Mouse (Mus musculus): ENCODE measurements around the gene Gnptab. TPM values are rescaled to one million over a fixed set of nuclear protein-coding genes. Genes with fewer than 3 reads are reported as not detected.

Gnptab gene
- polyA plus RNA-seq (2014; fragmentation: Nextera tagmentation; extraction: Ambion mirVana): 10.1 and 11.4 TPM in 2 replicates

DNA sequence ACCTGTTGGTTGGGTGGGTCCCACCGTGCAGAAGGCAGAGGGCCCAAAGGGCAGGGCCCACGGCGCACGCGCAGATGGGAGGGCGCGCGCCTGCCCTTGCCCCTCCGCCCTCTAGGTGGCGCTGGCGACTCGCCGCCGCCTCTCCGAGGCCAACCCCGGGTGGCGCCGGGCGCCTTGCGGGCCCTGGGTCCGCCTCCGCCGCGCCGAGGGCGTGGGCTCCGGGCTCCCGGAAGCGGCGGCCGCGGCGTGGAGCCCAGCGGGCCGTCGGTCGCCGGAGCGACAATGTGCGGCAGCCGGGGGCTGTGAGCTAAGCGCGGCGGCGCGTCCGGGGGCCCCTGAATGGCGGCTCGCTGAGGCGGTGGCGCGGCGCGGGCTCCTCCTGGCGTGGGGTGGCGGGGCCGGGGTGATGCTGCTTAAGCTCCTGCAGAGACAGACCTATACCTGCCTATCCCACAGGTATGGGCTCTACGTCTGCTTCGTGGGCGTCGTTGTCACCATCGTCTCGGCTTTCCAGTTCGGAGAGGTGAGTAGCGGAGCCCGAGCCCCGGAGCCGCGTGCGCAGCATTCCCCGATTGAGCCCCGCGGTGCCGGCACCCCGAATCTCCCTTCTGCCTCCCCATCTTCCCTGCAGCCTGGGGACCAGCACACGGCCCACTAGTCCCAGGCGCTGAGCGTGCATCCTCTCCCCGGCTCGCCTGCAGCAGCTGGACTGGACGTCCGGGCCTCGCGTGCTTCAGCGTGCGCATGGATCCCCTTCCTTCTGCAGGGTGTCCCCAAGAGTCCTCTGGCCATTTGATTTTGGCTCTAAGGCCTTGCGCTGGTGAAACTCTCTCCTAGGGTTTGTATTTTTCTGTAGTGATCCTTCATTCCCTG, at the start of gene Gnptab, which contains the start of gene Dram1:
Gene Gnptab (plus strand): TSS at position 120 of the 873 bp plus-strand sequence.
Gene Dram1 (minus strand): TSS at position 68 of the 873 bp plus-strand sequence.
- ATAC-seq (replicated peaks; ENCODE audit: low FRiP score): peak; percentile 85
- peaks cover 27% of the 10 kb centered on the region for H3K4me1 ChIP-seq (replicated peaks; ENCODE audit: control insufficient read depth, insufficient read depth, low read length)
- H3K9me3 ChIP-seq (ENCODE audit: control insufficient read depth, low read length): no peaks in the 10 kb centered on the region
- peak within 1 kb of the TSS; percentile 75 for H3K27ac ChIP-seq (ENCODE audit: low read depth, low read length)
- H3K27me3 ChIP-seq (replicated peaks; ENCODE audit: control insufficient read depth, insufficient read depth, low read length): no peaks in the 10 kb centered on the region
- peak; percentile 86 for DNase-seq (ENCODE audit: low spot score)
- under 1% methylated on average over 86 of the region's 87 CpGs for WGBS
- H3K4me2 ChIP-seq: peak within 1 kb of the TSS; percentile 94
- H3K4me3 ChIP-seq (ENCODE audit: low read depth, low read length): peak within 1 kb of the TSS; percentile 83
- peak within 1 kb of the TSS; percentile 82 for H3K9ac ChIP-seq (ENCODE audit: low read depth, low read length)
- H3K36me3 ChIP-seq (ENCODE audit: control insufficient read depth, insufficient read depth, low read length): no peaks in the 10 kb centered on the region

DNA sequence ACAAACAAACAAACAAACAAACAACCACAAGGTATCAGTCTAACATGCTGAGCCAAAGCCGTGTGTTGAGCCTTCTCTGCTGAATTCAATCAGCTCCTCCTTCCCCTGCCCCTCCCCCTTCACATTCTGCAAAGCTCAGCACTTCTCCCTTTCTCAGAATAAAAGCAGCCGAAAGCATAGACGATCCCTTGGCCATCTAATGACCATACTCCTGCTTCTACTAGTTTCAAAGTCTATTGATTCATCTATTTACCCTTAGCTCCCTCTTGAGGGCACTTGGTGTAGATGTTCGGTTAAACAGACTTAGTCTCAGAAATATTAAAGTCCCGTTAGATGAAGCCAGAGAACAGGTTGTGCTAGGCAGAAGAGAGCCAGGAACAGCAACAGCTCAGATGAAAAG, 48.2 kb upstream of the Gnptab start:
- ATAC-seq (replicated peaks; ENCODE audit: low FRiP score): no peak
- Histone ChIP-seq H3K9me3 (ENCODE audit: control insufficient read depth, low read length) (no peaks in the 10 kb centered on the region), H3K27me3 (replicated peaks; ENCODE audit: control insufficient read depth, insufficient read depth, low read length) (no peaks in the 10 kb centered on the region), H3K4me2 (no peak overlapping the region), H3K9ac (ENCODE audit: low read depth, low read length) (no peak overlapping the region), H3K36me3 (ENCODE audit: control insufficient read depth, insufficient read depth, low read length) (no peaks in the 10 kb centered on the region), H3K4me3 (ENCODE audit: low read depth, low read length) (no peak overlapping the region), H3K4me1 (replicated peaks; ENCODE audit: control insufficient read depth, insufficient read depth, low read length) (no peaks in the 10 kb centered on the region), H3K27ac (ENCODE audit: low read depth, low read length) (no peak overlapping the region)
- 39% methylated on average over 5 of the region's 5 CpGs for WGBS
- DNase-seq (ENCODE audit: low spot score): no peak

DNA sequence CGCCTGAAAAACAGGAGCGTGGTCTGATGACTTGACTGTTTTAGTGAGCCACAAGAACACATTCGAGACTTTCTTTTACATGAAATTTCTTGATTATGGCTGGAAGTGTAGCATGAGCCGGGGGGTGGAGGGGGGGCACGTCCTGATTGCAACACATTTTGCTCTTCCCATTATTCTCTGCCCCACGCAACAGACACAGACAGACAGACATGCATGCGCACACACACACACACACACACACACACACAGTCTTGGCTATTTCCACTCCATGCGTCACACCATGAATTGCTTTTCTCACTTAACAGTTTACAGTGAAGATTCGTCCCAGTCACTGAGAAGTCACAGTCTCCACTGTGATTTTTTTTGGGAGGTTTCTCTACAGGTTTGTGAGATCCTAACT, 38.3 kb upstream of the Gnptab start:
- DNase-seq (ENCODE audit: low spot score) (no peak), ATAC-seq (replicated peaks; ENCODE audit: low FRiP score) (no peak)
- H3K4me3 ChIP-seq (ENCODE audit: low read depth, low read length): no peak overlapping the region
- H3K36me3 ChIP-seq (ENCODE audit: control insufficient read depth, insufficient read depth, low read length): no peaks in the 10 kb centered on the region
- no peaks in the 10 kb centered on the region for H3K9me3 ChIP-seq (ENCODE audit: control insufficient read depth, low read length)
- 0 out of 2 replicates have a peak, but pooled peaks cover 3% of the 10 kb centered on the region for H3K4me1 ChIP-seq (replicated peaks; ENCODE audit: control insufficient read depth, insufficient read depth, low read length)
- WGBS: 86% methylated on average over 9 of the region's 9 CpGs
- no peak overlapping the region for H3K4me2 ChIP-seq
- H3K27me3 ChIP-seq (replicated peaks; ENCODE audit: control insufficient read depth, insufficient read depth, low read length): no peaks in the 10 kb centered on the region
- no peak overlapping the region for H3K27ac ChIP-seq (ENCODE audit: low read depth, low read length)
- no peak overlapping the region for H3K9ac ChIP-seq (ENCODE audit: low read depth, low read length)

DNA sequence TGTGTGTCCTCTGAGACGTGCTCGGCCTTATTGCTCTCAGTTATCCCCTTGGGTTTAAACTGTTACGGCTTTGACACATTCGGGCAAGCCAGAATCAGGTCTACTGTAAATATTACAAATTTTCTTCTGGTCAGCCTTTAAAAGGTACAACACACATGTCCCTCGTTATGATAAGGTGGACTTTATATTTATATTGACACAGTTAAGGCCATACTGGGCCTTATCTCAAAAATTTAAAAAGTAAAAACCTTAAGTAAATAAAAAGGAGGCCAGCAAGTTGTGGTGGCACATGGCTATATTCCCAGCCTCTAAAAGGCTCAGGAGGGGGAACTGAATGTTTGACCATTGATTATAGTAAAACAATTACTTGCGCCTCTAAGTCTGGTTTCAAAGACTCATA, 37.6 kb upstream of the Gnptab start:
- Histone ChIP-seq H3K27me3 (replicated peaks; ENCODE audit: control insufficient read depth, insufficient read depth, low read length) (no peaks in the 10 kb centered on the region), H3K4me2 (no peak overlapping the region), H3K27ac (ENCODE audit: low read depth, low read length) (no peak overlapping the region), H3K9me3 (ENCODE audit: control insufficient read depth, low read length) (no peaks in the 10 kb centered on the region), H3K4me3 (ENCODE audit: low read depth, low read length) (no peak overlapping the region), H3K4me1 (replicated peaks; ENCODE audit: control insufficient read depth, insufficient read depth, low read length) (0 out of 2 replicates have a peak, but pooled peaks cover 3% of the 10 kb centered on the region), H3K9ac (ENCODE audit: low read depth, low read length) (no peak overlapping the region), H3K36me3 (ENCODE audit: control insufficient read depth, insufficient read depth, low read length) (no peaks in the 10 kb centered on the region)
- DNase-seq (ENCODE audit: low spot score) (no peak), ATAC-seq (replicated peaks; ENCODE audit: low FRiP score) (no peak)
- 73% methylated on average over 6 of the region's 6 CpGs for WGBS

DNA sequence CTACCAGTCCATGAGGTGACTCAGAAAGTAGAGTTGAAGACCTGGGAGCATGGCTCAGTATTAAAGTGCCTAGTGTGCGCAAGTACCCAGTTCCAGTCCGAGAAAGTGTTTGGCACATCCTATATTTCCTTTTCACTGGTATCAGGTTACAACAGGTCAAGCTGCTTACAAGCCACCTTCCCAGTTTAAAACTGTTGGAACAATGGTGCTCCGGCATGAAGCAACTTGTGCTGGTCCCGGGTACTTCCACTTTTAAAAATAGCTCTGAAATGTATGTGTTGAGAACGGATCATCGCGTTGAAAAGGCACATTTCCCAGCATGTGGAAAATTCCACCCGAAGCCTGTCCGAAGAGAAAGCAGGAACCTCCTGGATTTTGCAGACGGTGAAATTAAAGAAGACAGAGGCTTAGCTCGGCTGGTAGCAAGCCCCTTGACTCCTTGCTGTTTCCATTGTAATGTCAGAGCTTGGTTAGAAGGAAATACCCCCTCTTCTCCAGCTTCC, 33.0 kb upstream of the Gnptab start:
- no peak overlapping the region for H3K27ac ChIP-seq (ENCODE audit: low read depth, low read length)
- H3K36me3 ChIP-seq (ENCODE audit: control insufficient read depth, insufficient read depth, low read length): no peaks in the 10 kb centered on the region
- H3K9me3 ChIP-seq (ENCODE audit: control insufficient read depth, low read length): no peaks in the 10 kb centered on the region
- WGBS: 59% methylated on average over 11 of the region's 11 CpGs
- ATAC-seq (replicated peaks; ENCODE audit: low FRiP score): no peak
- no peak for DNase-seq (ENCODE audit: low spot score)
- H3K4me3 ChIP-seq (ENCODE audit: low read depth, low read length): no peak overlapping the region
- no peak overlapping the region for H3K9ac ChIP-seq (ENCODE audit: low read depth, low read length)
- H3K27me3 ChIP-seq (replicated peaks; ENCODE audit: control insufficient read depth, insufficient read depth, low read length): no peaks in the 10 kb centered on the region
- H3K4me2 ChIP-seq: no peak overlapping the region; the same call in 1 of the 2 replicates
- no peaks in the 10 kb centered on the region for H3K4me1 ChIP-seq (replicated peaks; ENCODE audit: control insufficient read depth, insufficient read depth, low read length)

DNA sequence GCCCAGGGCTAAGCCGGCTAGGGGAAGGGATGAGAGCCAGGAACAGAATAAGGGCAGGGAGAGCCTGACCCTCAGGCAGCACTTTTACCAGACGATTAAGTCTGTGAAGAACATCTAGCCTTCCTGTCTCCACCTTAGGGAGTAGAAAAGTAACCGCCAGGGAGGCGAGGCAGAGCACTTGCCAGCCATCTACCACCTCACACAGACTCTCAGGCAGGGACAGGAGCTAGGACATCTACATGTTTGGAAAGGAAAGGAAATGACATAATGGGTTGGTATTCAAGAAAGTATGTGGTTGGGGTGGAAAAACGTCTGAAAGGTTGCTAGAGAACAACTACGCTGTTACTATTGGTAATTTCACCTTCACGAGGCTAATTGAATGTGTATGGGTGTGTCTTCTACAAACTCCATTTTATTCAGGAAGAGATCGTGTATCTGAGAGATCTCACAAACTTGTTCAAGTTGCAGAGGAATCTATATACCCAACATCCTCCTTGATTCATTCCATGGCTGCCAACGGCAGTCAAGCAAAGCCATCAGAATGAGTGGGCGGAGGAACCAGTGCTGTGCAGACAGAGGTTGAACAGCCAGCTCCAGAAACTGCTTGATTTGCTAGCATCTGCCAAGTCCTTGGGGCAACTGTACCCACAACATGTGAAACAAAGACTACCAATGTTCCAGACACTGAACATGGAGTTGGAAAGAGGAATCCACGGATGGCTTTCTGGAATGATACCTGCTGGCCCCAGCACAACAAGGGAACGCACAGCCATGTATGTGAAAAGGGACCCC, 32.3 kb upstream of the Gnptab start:
- Histone ChIP-seq H3K36me3 (ENCODE audit: control insufficient read depth, insufficient read depth, low read length) (no peaks in the 10 kb centered on the region), H3K9ac (ENCODE audit: low read depth, low read length) (no peak overlapping the region), H3K9me3 (ENCODE audit: control insufficient read depth, low read length) (no peaks in the 10 kb centered on the region), H3K27ac (ENCODE audit: low read depth, low read length) (no peak overlapping the region), H3K4me2 (no peak overlapping the region), H3K4me1 (replicated peaks; ENCODE audit: control insufficient read depth, insufficient read depth, low read length) (no peaks in the 10 kb centered on the region), H3K4me3 (ENCODE audit: low read depth, low read length) (no peak overlapping the region), H3K27me3 (replicated peaks; ENCODE audit: control insufficient read depth, insufficient read depth, low read length) (no peaks in the 10 kb centered on the region)
- 71% methylated on average over 12 of the region's 12 CpGs for WGBS
- ATAC-seq (replicated peaks; ENCODE audit: low FRiP score): no peak
- no peak for DNase-seq (ENCODE audit: low spot score)

DNA sequence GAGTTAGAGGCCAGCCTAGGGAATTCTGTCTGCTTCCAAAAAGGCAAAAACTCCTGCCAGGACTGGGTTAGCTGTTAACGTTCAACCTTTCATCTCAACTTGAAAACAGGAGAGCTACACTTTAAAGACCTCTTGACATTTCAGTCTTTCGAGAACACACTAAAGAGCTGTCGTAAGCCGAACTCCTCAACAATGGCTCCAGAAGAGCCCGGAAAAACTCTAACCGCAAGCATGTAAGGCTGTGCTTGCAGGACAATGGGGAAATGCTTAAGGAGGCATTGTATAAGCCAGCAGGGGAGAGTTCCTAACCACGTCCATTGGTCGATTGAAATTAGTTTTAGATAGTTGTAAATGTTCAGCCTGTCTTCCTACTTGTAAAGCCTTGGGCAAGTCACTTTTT, 29.1 kb upstream of the Gnptab start:
- no peaks in the 10 kb centered on the region for H3K9me3 ChIP-seq (ENCODE audit: control insufficient read depth, low read length)
- H3K4me3 ChIP-seq (ENCODE audit: low read depth, low read length): no peak overlapping the region
- H3K27me3 ChIP-seq (replicated peaks; ENCODE audit: control insufficient read depth, insufficient read depth, low read length): no peaks in the 10 kb centered on the region
- H3K9ac ChIP-seq (ENCODE audit: low read depth, low read length): no peak overlapping the region
- no peak for DNase-seq (ENCODE audit: low spot score)
- no peak for ATAC-seq (replicated peaks; ENCODE audit: low FRiP score)
- H3K36me3 ChIP-seq (ENCODE audit: control insufficient read depth, insufficient read depth, low read length): no peaks in the 10 kb centered on the region
- no peaks in the 10 kb centered on the region for H3K4me1 ChIP-seq (replicated peaks; ENCODE audit: control insufficient read depth, insufficient read depth, low read length)
- H3K4me2 ChIP-seq: no peak overlapping the region
- WGBS: 49% methylated on average over 8 of the region's 8 CpGs
- H3K27ac ChIP-seq (ENCODE audit: low read depth, low read length): no peak overlapping the region

DNA sequence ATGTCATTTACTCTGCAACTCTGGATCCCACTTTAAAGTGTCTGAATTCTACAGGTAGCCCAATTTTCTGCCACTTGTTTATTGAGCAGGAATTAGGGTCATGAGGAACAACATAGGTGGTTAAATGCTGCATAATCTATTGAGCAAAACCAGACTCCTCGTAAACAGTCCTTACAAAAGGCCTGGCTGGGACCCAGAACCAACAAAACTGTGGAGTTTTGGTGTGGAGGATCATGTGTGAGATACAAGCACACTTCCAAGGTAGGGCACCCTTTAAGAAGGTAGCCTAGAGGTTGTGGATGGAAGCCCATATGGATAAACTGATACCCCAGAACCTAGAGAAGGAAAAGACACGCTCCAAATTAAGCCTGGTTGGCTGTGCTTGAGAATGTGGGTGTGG, 28.2 kb upstream of the Gnptab start:
- H3K27ac ChIP-seq (ENCODE audit: low read depth, low read length): no peak overlapping the region
- H3K4me3 ChIP-seq (ENCODE audit: low read depth, low read length): no peak overlapping the region
- no peaks in the 10 kb centered on the region for H3K4me1 ChIP-seq (replicated peaks; ENCODE audit: control insufficient read depth, insufficient read depth, low read length)
- no peaks in the 10 kb centered on the region for H3K36me3 ChIP-seq (ENCODE audit: control insufficient read depth, insufficient read depth, low read length)
- 86% methylated on average over 2 of the region's 2 CpGs for WGBS
- H3K27me3 ChIP-seq (replicated peaks; ENCODE audit: control insufficient read depth, insufficient read depth, low read length): no peaks in the 10 kb centered on the region
- ATAC-seq (replicated peaks; ENCODE audit: low FRiP score) (no peak), DNase-seq (ENCODE audit: low spot score) (no peak)
- no peak overlapping the region for H3K9ac ChIP-seq (ENCODE audit: low read depth, low read length)
- no peak overlapping the region for H3K4me2 ChIP-seq
- H3K9me3 ChIP-seq (ENCODE audit: control insufficient read depth, low read length): no peaks in the 10 kb centered on the region
